Mouse (Mus musculus): ENCODE measurements around the gene Plekhh1. TPM values are rescaled to one million over a fixed set of nuclear protein-coding genes. Genes with fewer than 3 reads are reported as not detected.

The Plekhh1 gene
- total RNA-seq, 2 experiments from 2014 or later = 2.6 to 3.6 TPM

Other genes with a start within 250 kb of the Plekhh1 start
- gene Atp6v1d, start 167.5 kb upstream of the Plekhh1 start, total RNA-seq (2021) = 10 to 100 TPM; 81.9 to 83.8 TPM
- gene Eif2s1, start 167.3 kb upstream of the Plekhh1 start, total RNA-seq (2021) = 10 to 100 TPM; 52.2 to 56.2 TPM
- under 1 TPM; 0.28 to 0.47 TPM for gene Plek2, start 122.2 kb upstream of the Plekhh1 start, total RNA-seq (2021)
- 1 to 10 TPM; 3.8 to 5.0 TPM for gene Tmem229b, start 21.5 kb upstream of the Plekhh1 start, total RNA-seq (2021)
- gene Pigh, start 60.5 kb downstream of the Plekhh1 start, total RNA-seq (2021) = 1 to 10 TPM; 3.8 to 4.0 TPM
- gene Arg2, start 101.6 kb downstream of the Plekhh1 start, total RNA-seq (2021) = not detected
- gene Vti1b, start 143.5 kb downstream of the Plekhh1 start, total RNA-seq (2021) = 10 to 100 TPM; 73.5 to 80.3 TPM
- 1 to 10 TPM; 2.3 to 3.1 TPM for gene Rdh11, start 163.1 kb downstream of the Plekhh1 start, total RNA-seq (2021)
- under 1 TPM in 1 of 2 experiments, not detected in 1; 0.86 TPM for gene Rdh12, start 179.8 kb downstream of the Plekhh1 start, total RNA-seq (2021)